Mouse (Mus musculus) ES-E14 (cell line): Measurements from ENCODE around the gene Slc35e3.

Experiments used
- CHD2 ChIP-seq: IDR thresholded peaks from 2 replicates; pipeline ENCODE4 v1.6.1; 2014; ENCODE audit warnings: mild to moderate bottlenecking, low read depth, low read length, inconsistent platforms
- HCFC1 ChIP-seq: IDR thresholded peaks from 2 replicates; pipeline ENCODE4 v1.6.1; 2012; ENCODE audit warnings: low read length, inconsistent platforms, borderline replicate concordance; ENCODE audit not compliant: insufficient read depth
- MAFK ChIP-seq: IDR thresholded peaks from 2 replicates; pipeline ENCODE4 v1.6.1; 2014; ENCODE audit warnings: mild to moderate bottlenecking, low read depth, low read length, inconsistent platforms; ENCODE audit not compliant: insufficient read depth
- ZNF384 ChIP-seq: IDR thresholded peaks from 2 replicates; pipeline ENCODE4 v1.6.1; 2012; ENCODE audit warnings: low read depth, low read length, inconsistent platforms

GRCm38 (mm10) chr10:117790421-117791170, 44.4 kb upstream of the Slc35e3 start:
- TF ChIP-seq HCFC1 (no peak), CHD2 (no peak), ZNF384 (no peak), MAFK (no peak)
